Mouse (Mus musculus) macrophage (primary cell): Measurements from ENCODE around the gene Kiss1r. TPM values are rescaled to one million over a fixed set of nuclear protein-coding genes. Genes with fewer than 3 reads are reported as not detected.
A peak's percentile ranks its signal among the peaks of the same experiment; 100 is the strongest.

Experiments
- H3K27ac ChIP-seq: fragments of 350-480 bp; formaldehyde crosslinking; 2 replicates; pipeline ENCODE4 v1.9.0; 2021
- H3K36me3 ChIP-seq: fragments of 350-480 bp; formaldehyde crosslinking; 2 replicates; pipeline ENCODE4 v1.9.0; 2021; ENCODE audit errors: inconsistent target
- H3K4me3 ChIP-seq: fragments of 350-480 bp; formaldehyde crosslinking; 2 replicates; pipeline ENCODE4 v1.9.0; 2021; ENCODE audit errors: inconsistent target
- H3K79me2 ChIP-seq: fragments of 350-480 bp; formaldehyde crosslinking; 2 replicates; pipeline ENCODE4 v1.9.0; 2021; ENCODE audit errors: inconsistent target
- WGBS: methylation state at CpG from one replicate; pipeline ENCODE4 v1.1.7; 2026; ENCODE audit warnings: inconsistent platforms; ENCODE audit not compliant: missing documents; 5-methylcytosine and 5-hydroxymethylcytosine counted together
- polyA plus RNA-seq: library from polyadenylated mRNA; stranded (reverse); fragments of 250-400 nt; gene quantifications from 3 replicates; pipeline ENCODE4 v1.2.4, GENCODE M21; 2018; ENCODE audit warnings: inconsistent platforms

The Kiss1r gene
- polyA plus RNA-seq, 1 experiment from 2014 or later, result 0.27 TPM

- Histone ChIP-seq H3K36me3 (peaks cover 11% of the 10 kb centered on the region; the same call in 1 of the 2 replicates), H3K79me2 (peaks cover 10% of the 10 kb centered on the region; the same call in 1 of the 2 replicates), H3K27ac (no peak within 1 kb of the TSS), H3K4me3 (no peak within 1 kb of the TSS)
- WGBS, result 92% methylated on average over 4 of the region's 4 CpGs
Observed at GRCm38 (mm10) chr10:79910556-79910955, 6.2 kb upstream of the Kiss1r start, which contains the start of gene Gm26602. Gene Gm26602 (plus strand): TSS chr10:79910856.

- H3K27ac ChIP-seq, result no peak overlapping the region
- 95% methylated on average over 20 of the region's 20 CpGs for WGBS
- H3K4me3 ChIP-seq, result no peak overlapping the region
- H3K36me3 ChIP-seq, result peaks cover 10% of the 10 kb centered on the region; the same call in 1 of the 2 replicates
- peaks cover 21% of the 10 kb centered on the region; the same call in 1 of the 2 replicates for H3K79me2 ChIP-seq
Observed at GRCm38 (mm10) chr10:79912412-79912811, 4.4 kb upstream of the Kiss1r start.

GRCm38 (mm10) chr10:79914131-79914947 lies 2.4 kb upstream of the Kiss1r start:
- Histone ChIP-seq H3K79me2 (peaks cover 17% of the 10 kb centered on the region; the same call in 1 of the 2 replicates), H3K4me3 (no peak overlapping the region), H3K27ac (no peak overlapping the region), H3K36me3 (peaks cover 10% of the 10 kb centered on the region; the same call in 1 of the 2 replicates)
- WGBS, result 63% methylated on average over 10 of the region's 11 CpGs

GRCm38 (mm10) chr10:79914948-79915596 lies 1.7 kb upstream of the Kiss1r start:
- Histone ChIP-seq H3K36me3 (peaks cover 10% of the 10 kb centered on the region; the same call in 1 of the 2 replicates), H3K4me3 (no peak overlapping the region), H3K27ac (no peak overlapping the region), H3K79me2 (peaks cover 17% of the 10 kb centered on the region; the same call in 1 of the 2 replicates)
- WGBS, result 28% methylated on average over 7 of the region's 7 CpGs

- Histone ChIP-seq H3K4me3 (peak overlapping the region; percentile 67), H3K36me3 (peaks cover 10% of the 10 kb centered on the region; the same call in 1 of the 2 replicates), H3K79me2 (peaks cover 17% of the 10 kb centered on the region; the same call in 1 of the 2 replicates), H3K27ac (peak overlapping the region; percentile 53)
- WGBS, result 11% methylated on average over 8 of the region's 8 CpGs
Observed at GRCm38 (mm10) chr10:79916081-79916480, 690 bp upstream of the Kiss1r start.

GRCm38 (mm10) chr10:79917532-79918100 lies 845 bp downstream of the Kiss1r start:
- 83% methylated on average over 5 of the region's 5 CpGs for WGBS
- H3K4me3 ChIP-seq, result peak overlapping the region; percentile 67; the same call in 1 of the 2 replicates
- H3K36me3 ChIP-seq, result no peaks in the 10 kb centered on the region
- peaks cover 17% of the 10 kb centered on the region; the same call in 1 of the 2 replicates for H3K79me2 ChIP-seq
- H3K27ac ChIP-seq, result no peak overlapping the region

- Histone ChIP-seq H3K79me2 (peaks cover 17% of the 10 kb centered on the region; the same call in 1 of the 2 replicates), H3K27ac (no peak overlapping the region), H3K36me3 (no peaks in the 10 kb centered on the region), H3K4me3 (no peak overlapping the region)
- WGBS, result 69% methylated on average over 34 of the region's 35 CpGs
Observed at GRCm38 (mm10) chr10:79918231-79919078, 1.7 kb downstream of the Kiss1r start.

- H3K36me3 ChIP-seq, result no peaks in the 10 kb centered on the region
- peaks cover 17% of the 10 kb centered on the region; the same call in 1 of the 2 replicates for H3K79me2 ChIP-seq
- no peak overlapping the region for H3K4me3 ChIP-seq
- H3K27ac ChIP-seq, result no peak overlapping the region
- 61% methylated on average over 19 of the region's 21 CpGs for WGBS
Observed at GRCm38 (mm10) chr10:79919251-79919849, 2.6 kb downstream of the Kiss1r start.

- H3K27ac ChIP-seq, result no peak overlapping the region
- no peak overlapping the region for H3K4me3 ChIP-seq
- peaks cover 14% of the 10 kb centered on the region; the same call in 1 of the 2 replicates for H3K79me2 ChIP-seq
- H3K36me3 ChIP-seq, result no peaks in the 10 kb centered on the region
- 71% methylated on average over 26 of the region's 26 CpGs for WGBS
Observed at GRCm38 (mm10) chr10:79920056-79920890, 3.5 kb downstream of the Kiss1r start.

GRCm38 (mm10) chr10:79920958-79921535 lies 4.3 kb downstream of the Kiss1r start, which contains the start of gene R3hdm4:
Gene R3hdm4 (minus strand): TSS chr10:79921208.
- H3K36me3 ChIP-seq, result no peaks in the 10 kb centered on the region
- peaks cover 6% of the 10 kb centered on the region; the same call in 1 of the 2 replicates for H3K79me2 ChIP-seq
- no peak within 1 kb of the TSS for H3K27ac ChIP-seq
- 32% methylated on average over 29 of the region's 41 CpGs for WGBS
- H3K4me3 ChIP-seq, result no peak within 1 kb of the TSS

- peaks cover under 1% of the 10 kb centered on the region; the same call in 1 of the 2 replicates for H3K79me2 ChIP-seq
- no peak overlapping the region for H3K27ac ChIP-seq
- no peak overlapping the region for H3K4me3 ChIP-seq
- no peaks in the 10 kb centered on the region for H3K36me3 ChIP-seq
- WGBS, result 35% methylated on average over 22 of the region's 34 CpGs
Observed at GRCm38 (mm10) chr10:79921572-79921971, 4.8 kb downstream of the Kiss1r start.

- H3K27ac ChIP-seq, result no peak overlapping the region
- no peaks in the 10 kb centered on the region for H3K36me3 ChIP-seq
- WGBS, result 25% methylated on average over 29 of the region's 29 CpGs
- peaks cover 33% of the 10 kb centered on the region for H3K79me2 ChIP-seq
- H3K4me3 ChIP-seq, result peak overlapping the region; percentile 82; the same call in 1 of the 2 replicates
Observed at GRCm38 (mm10) chr10:79924998-79925784, 8.4 kb downstream of the Kiss1r start.
